Mouse (Mus musculus) ES-E14 (cell line): ENCODE data around the gene Smad3.

Experiments
- HCFC1 ChIP-seq: IDR thresholded peaks from 2 replicates; pipeline ENCODE4 v1.6.1; 2012; ENCODE audit warnings: low read length, inconsistent platforms, borderline replicate concordance; ENCODE audit not compliant: insufficient read depth
- ZC3H11A ChIP-seq: IDR thresholded peaks from 2 replicates; pipeline ENCODE4 v1.6.1; 2012; ENCODE audit warnings: low read depth, mild to moderate bottlenecking, inconsistent platforms, low read length, borderline replicate concordance

DNA sequence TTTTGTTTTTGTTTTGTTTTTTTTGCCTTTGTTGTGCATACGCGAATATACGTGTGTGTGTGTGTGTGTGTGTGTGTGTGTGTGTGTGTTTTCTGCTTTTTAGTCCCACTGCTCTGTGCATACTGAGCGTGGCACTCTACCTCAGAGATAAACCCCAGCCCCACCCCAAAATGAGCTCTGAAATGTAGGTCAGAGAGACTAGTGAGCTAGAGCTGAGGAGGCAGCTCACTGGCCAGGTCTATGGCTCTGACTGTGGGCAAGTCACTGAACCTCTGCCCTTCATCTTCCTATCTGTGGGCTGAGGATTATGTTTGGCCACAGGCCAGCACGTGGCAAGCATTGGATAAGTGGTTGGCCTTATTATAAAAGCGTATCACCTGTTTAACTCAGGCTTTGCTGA lies 153.9 kb downstream of the Smad3 start:
- TF ChIP-seq HCFC1 (no peak), ZC3H11A (no peak)
